Mouse (Mus musculus): Measurements from ENCODE around the gene Ipo11. TPM values are rescaled to one million over a fixed set of nuclear protein-coding genes. Genes with fewer than 3 reads are reported as not detected.

The Ipo11 gene
- polyA plus RNA-seq, 1 experiment from 2014 or later: 41.1 TPM

DNA sequence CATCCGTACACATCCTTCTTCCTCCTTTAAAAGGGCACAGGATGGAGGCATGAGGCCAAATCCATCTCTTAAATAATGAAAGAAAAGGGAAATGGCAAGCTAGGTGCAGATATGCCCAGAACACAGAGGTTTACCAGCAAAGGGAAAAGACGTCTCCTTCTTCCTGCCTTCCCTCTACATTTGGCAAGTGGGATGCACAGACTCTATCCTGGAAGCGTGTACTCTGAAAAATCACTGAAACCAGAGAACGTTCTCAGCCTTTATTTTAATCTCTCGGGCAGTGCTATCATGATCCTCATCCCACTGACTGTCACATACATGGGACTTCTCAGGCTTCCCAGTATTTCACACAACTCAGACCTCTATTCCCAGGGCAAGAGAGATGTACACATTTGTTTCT, 189.9 kb downstream of the Ipo11 start:
- no peak overlapping the region for H3K4me3 ChIP-seq
- H3K4me2 ChIP-seq (replicated peaks): no peak overlapping the region
- H3K27ac ChIP-seq (replicated peaks): no peak overlapping the region
- no peaks in the 10 kb centered on the region for H3K9me3 ChIP-seq
- no peak overlapping the region for H3K9ac ChIP-seq (replicated peaks)
- H3K27me3 ChIP-seq: no peaks in the 10 kb centered on the region
- H3K4me1 ChIP-seq: no peaks in the 10 kb centered on the region
- WGBS: 90% methylated on average over 5 of the region's 5 CpGs
- ATAC-seq (replicated peaks): no peak
- no peaks in the 10 kb centered on the region for H3K36me3 ChIP-seq

DNA sequence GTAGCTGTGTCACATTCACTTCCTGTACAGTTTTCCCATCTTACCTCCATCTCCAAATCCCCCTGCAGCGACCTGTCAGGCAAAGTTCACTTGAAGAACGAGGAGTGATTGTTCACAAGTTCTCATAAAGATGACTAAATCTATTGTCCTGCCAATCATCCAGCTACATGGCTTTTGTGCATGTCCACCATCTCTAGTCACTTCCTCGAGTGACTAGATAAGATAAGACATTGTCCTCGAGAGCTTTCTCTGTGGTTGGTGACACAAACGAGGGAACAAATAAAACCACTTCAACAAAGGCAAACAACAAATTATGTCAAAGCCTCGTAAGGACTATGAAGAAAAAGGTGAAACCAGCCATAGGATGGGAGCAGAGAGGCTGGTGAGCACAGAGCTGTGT, 191.6 kb downstream of the Ipo11 start:
- H3K4me2 ChIP-seq (replicated peaks): no peak overlapping the region
- no peak overlapping the region for H3K4me3 ChIP-seq
- ATAC-seq (replicated peaks): no peak
- 56% methylated on average over 6 of the region's 6 CpGs for WGBS
- no peak overlapping the region for H3K27ac ChIP-seq (replicated peaks)
- H3K9me3 ChIP-seq: no peaks in the 10 kb centered on the region
- no peaks in the 10 kb centered on the region for H3K4me1 ChIP-seq
- H3K27me3 ChIP-seq: no peaks in the 10 kb centered on the region
- no peaks in the 10 kb centered on the region for H3K36me3 ChIP-seq
- no peak overlapping the region for H3K9ac ChIP-seq (replicated peaks)

Other genes starting within 250 kb of the Ipo11 start
- gene Dimt1, start 10.2 kb upstream of the Ipo11 start, polyA plus RNA-seq (2015; fragmentation: Nextera tagmentation; extraction: Ambion mirVana): 42.4 and 43.4 TPM in 2 replicates
- 48.9 and 54.8 TPM in 2 replicates for gene Kif2a, start 85.2 kb upstream of the Ipo11 start, polyA plus RNA-seq (2015; fragmentation: Nextera tagmentation; extraction: Ambion mirVana)